Mouse (Mus musculus): ENCODE results near the gene St8sia1. TPM values are rescaled to one million over a fixed set of nuclear protein-coding genes. Genes with fewer than 3 reads are reported as not detected.

St8sia1 gene
- polyA plus RNA-seq, 1 experiment from 2014 or later, result 4.7 TPM

DNA sequence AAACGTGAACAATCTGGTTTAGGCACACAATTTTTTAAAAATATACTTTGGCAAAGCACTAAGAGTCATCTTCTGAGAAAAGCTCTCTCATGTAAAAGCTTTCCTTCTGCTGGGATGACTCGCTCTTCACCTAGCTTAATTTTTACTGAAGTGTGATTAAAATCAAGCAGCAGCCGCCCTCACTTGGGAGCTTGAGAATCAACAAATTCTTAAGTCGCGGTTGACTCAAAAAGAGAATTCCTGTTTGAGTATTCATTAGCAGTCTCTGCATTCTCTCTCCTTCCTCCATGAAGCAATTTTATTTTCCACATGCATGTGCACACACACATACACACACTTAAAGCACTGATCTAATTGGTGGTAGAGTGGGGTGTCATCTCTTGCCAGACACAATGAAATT lies 138.8 kb downstream of the St8sia1 start:
- Histone ChIP-seq H3K36me3 (ENCODE audit: control insufficient read depth, insufficient read depth, low read length) (no peaks in the 10 kb centered on the region), H3K4me3 (ENCODE audit: low read depth, low read length) (no peak overlapping the region), H3K27ac (ENCODE audit: low read depth, low read length) (no peak overlapping the region), H3K27me3 (replicated peaks; ENCODE audit: control insufficient read depth, insufficient read depth, low read length) (no peaks in the 10 kb centered on the region), H3K4me2 (ENCODE audit: low read length) (no peak overlapping the region), H3K9ac (ENCODE audit: low read length) (no peak overlapping the region), H3K4me1 (ENCODE audit: control insufficient read depth, insufficient read depth, low read length) (no peaks in the 10 kb centered on the region), H3K9me3 (replicated peaks; ENCODE audit: control insufficient read depth, low read length) (no peaks in the 10 kb centered on the region)
- ATAC-seq (no peak), DNase-seq (ENCODE audit: low spot score) (no peak)
- WGBS, result 80% methylated on average over 5 of the region's 5 CpGs

DNA sequence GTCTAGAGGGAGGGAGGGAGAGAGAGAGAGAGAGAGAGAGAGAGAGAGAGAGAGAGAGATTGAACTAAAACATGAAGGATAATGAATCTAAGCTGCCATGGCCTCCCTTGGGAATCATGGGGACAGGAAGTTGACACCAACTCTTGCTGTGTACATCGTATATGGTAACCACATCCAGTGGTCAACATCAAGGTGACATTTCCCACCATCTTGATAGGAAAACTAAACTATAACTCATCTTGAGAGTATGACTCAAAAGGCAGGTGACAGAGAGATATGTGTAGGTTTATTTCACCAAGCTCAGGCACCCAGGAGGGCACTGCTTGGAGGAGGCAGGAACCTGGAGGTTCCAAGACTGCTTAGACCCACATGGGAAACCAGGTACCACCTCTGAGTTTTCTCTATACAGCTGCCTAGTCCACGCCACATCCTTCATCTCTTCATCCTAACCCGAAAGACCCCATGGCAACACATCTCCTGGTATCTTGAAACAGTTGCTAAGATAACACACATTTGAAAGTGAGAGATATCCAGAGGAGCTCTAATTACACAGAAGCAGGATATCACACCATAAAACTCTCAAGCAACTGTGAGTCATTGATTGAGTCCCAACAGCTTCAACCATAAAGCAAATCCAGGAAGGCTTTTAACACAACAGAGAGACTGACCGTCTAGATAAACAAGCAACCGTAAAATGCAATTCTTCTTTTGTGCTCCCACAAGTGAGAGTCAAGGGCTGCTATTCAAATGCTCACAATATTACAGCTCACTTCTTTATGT lies 141.1 kb downstream of the St8sia1 start:
- no peaks in the 10 kb centered on the region for H3K27me3 ChIP-seq (replicated peaks; ENCODE audit: control insufficient read depth, insufficient read depth, low read length)
- no peak for ATAC-seq
- H3K9ac ChIP-seq (ENCODE audit: low read length), result no peak overlapping the region
- no peaks in the 10 kb centered on the region for H3K9me3 ChIP-seq (replicated peaks; ENCODE audit: control insufficient read depth, low read length)
- DNase-seq (ENCODE audit: low spot score), result no peak
- H3K4me1 ChIP-seq (ENCODE audit: control insufficient read depth, insufficient read depth, low read length), result no peaks in the 10 kb centered on the region
- no peak overlapping the region for H3K27ac ChIP-seq (ENCODE audit: low read depth, low read length)
- no peak overlapping the region for H3K4me3 ChIP-seq (ENCODE audit: low read depth, low read length)
- no peak overlapping the region for H3K4me2 ChIP-seq (ENCODE audit: low read length)
- H3K36me3 ChIP-seq (ENCODE audit: control insufficient read depth, insufficient read depth, low read length), result no peaks in the 10 kb centered on the region
- 86% methylated on average over 5 of the region's 5 CpGs for WGBS

DNA sequence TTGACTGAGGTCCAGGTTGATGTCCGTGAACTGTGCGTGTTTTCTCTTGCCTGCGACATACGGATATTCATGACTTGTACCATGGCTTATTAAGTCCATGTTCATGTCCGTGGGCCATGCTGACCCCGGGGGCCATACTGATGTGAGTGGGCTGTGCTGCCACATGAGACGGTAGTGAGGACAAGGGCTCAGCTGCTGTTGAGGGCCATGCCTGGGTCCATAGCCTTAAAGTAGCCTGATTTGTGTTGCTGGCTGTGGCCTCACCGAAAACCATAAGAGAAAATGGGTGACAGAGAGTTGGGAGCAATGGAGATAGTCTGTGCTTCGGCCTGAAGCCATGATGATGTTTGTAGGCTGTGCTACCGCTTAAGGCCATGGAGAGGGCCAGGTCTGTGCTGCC lies 145.9 kb downstream of the St8sia1 start:
- ATAC-seq, result no peak
- no peaks in the 10 kb centered on the region for H3K9me3 ChIP-seq (replicated peaks; ENCODE audit: control insufficient read depth, low read length)
- H3K9ac ChIP-seq (ENCODE audit: low read length), result no peak overlapping the region
- H3K27me3 ChIP-seq (replicated peaks; ENCODE audit: control insufficient read depth, insufficient read depth, low read length), result no peaks in the 10 kb centered on the region
- no peaks in the 10 kb centered on the region for H3K4me1 ChIP-seq (ENCODE audit: control insufficient read depth, insufficient read depth, low read length)
- H3K4me3 ChIP-seq (ENCODE audit: low read depth, low read length), result no peak overlapping the region
- H3K4me2 ChIP-seq (ENCODE audit: low read length), result no peak overlapping the region
- DNase-seq (ENCODE audit: low spot score), result no peak
- H3K27ac ChIP-seq (ENCODE audit: low read depth, low read length), result no peak overlapping the region
- 95% methylated on average over 10 of the region's 10 CpGs for WGBS
- H3K36me3 ChIP-seq (ENCODE audit: control insufficient read depth, insufficient read depth, low read length), result no peaks in the 10 kb centered on the region

DNA sequence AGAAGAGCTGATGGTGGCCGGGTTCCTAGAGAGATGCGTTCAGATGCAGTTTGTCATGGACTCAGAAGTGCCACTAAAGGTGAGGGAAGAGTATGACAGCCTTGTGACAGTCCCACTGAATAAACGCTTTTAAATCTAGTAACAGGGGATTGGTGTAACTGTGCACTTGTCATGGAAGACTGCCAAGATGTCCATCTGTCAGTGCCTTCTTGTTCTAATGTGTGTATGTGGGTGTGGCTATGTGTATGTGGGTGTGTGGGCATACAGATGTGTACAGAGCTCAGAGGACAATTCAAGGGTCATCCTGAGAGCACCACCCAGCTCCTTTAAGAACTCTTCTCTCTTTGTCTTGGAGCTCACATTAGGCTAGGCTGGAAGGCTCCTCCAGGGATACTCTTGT lies 148.7 kb downstream of the St8sia1 start:
- H3K9me3 ChIP-seq (replicated peaks; ENCODE audit: control insufficient read depth, low read length), result no peaks in the 10 kb centered on the region
- H3K27me3 ChIP-seq (replicated peaks; ENCODE audit: control insufficient read depth, insufficient read depth, low read length), result no peaks in the 10 kb centered on the region
- H3K4me1 ChIP-seq (ENCODE audit: control insufficient read depth, insufficient read depth, low read length), result no peaks in the 10 kb centered on the region
- H3K27ac ChIP-seq (ENCODE audit: low read depth, low read length), result no peak overlapping the region
- DNase-seq (ENCODE audit: low spot score) (peak; percentile 46), ATAC-seq (peak; percentile 60)
- no peaks in the 10 kb centered on the region for H3K36me3 ChIP-seq (ENCODE audit: control insufficient read depth, insufficient read depth, low read length)
- 74% methylated on average over 3 of the region's 3 CpGs for WGBS
- no peak overlapping the region for H3K4me3 ChIP-seq (ENCODE audit: low read depth, low read length)
- no peak overlapping the region for H3K4me2 ChIP-seq (ENCODE audit: low read length)
- H3K9ac ChIP-seq (ENCODE audit: low read length), result no peak overlapping the region

DNA sequence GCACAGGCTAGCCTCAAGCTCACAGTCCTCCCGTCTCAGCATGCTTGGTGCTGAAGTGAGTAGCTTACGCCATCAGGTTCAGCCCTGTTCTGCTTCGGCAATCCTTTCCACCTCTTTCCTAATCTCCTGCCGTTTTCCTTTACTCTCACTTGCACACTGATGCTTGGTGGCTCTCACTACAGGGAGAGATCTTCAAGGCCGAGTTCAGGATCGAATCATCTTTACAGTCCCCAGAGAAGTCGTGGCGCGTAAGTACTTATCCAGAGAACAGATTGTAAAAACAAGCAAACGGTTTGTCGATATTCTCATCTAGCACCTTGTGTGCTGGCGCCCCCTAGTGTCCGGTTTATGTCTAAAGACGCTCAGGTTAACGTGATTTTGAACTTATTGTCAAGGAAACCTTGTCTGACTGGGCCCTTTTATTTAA lies 149.7 kb downstream of the St8sia1 start:
- peak; percentile 66 for ATAC-seq
- no peaks in the 10 kb centered on the region for H3K27me3 ChIP-seq (replicated peaks; ENCODE audit: control insufficient read depth, insufficient read depth, low read length)
- peak overlapping the region; percentile 53 for H3K4me2 ChIP-seq (ENCODE audit: low read length)
- no peaks in the 10 kb centered on the region for H3K9me3 ChIP-seq (replicated peaks; ENCODE audit: control insufficient read depth, low read length)
- H3K4me3 ChIP-seq (ENCODE audit: low read depth, low read length), result peak overlapping the region; percentile 19; the same call in 1 of the 2 replicates
- H3K9ac ChIP-seq (ENCODE audit: low read length), result peak overlapping the region; percentile 51
- WGBS, result 5% methylated on average over 15 of the region's 15 CpGs
- H3K4me1 ChIP-seq (ENCODE audit: control insufficient read depth, insufficient read depth, low read length), result no peaks in the 10 kb centered on the region
- H3K36me3 ChIP-seq (ENCODE audit: control insufficient read depth, insufficient read depth, low read length), result no peaks in the 10 kb centered on the region
- no peak overlapping the region for H3K27ac ChIP-seq (ENCODE audit: low read depth, low read length)
- peak; percentile 97 for DNase-seq (ENCODE audit: low spot score)

DNA sequence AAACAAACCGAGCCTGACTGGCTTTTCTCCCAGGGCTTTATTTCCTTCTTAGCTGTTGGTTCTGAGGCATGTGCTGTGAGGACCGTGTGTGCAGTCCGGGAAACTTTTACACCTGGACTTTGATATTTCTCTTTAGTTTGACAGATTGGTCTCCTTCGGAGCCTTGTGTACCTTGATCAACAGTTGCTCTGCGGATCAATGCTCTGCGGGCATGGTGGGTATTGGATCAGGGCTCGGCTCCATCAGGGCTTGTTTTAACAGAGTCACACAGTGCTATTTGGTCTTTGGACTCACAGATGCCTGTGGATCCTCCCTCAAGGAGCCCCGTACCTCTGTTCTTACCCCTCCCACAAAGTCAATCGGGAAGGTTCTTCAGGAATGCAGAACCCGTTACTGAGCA lies 150.2 kb downstream of the St8sia1 start:
- WGBS, result 54% methylated on average over 10 of the region's 10 CpGs
- H3K9ac ChIP-seq (ENCODE audit: low read length), result no peak overlapping the region; the same call in 1 of the 2 replicates
- no peaks in the 10 kb centered on the region for H3K4me1 ChIP-seq (ENCODE audit: control insufficient read depth, insufficient read depth, low read length)
- DNase-seq (ENCODE audit: low spot score), result no peak
- H3K9me3 ChIP-seq (replicated peaks; ENCODE audit: control insufficient read depth, low read length), result no peaks in the 10 kb centered on the region
- no peaks in the 10 kb centered on the region for H3K36me3 ChIP-seq (ENCODE audit: control insufficient read depth, insufficient read depth, low read length)
- no peak overlapping the region for H3K27ac ChIP-seq (ENCODE audit: low read depth, low read length)
- H3K27me3 ChIP-seq (replicated peaks; ENCODE audit: control insufficient read depth, insufficient read depth, low read length), result no peaks in the 10 kb centered on the region
- no peak overlapping the region for H3K4me3 ChIP-seq (ENCODE audit: low read depth, low read length)
- ATAC-seq, result peak; percentile 24; the same call in 1 of the 2 replicates
- H3K4me2 ChIP-seq (ENCODE audit: low read length), result peak overlapping the region; percentile 53

DNA sequence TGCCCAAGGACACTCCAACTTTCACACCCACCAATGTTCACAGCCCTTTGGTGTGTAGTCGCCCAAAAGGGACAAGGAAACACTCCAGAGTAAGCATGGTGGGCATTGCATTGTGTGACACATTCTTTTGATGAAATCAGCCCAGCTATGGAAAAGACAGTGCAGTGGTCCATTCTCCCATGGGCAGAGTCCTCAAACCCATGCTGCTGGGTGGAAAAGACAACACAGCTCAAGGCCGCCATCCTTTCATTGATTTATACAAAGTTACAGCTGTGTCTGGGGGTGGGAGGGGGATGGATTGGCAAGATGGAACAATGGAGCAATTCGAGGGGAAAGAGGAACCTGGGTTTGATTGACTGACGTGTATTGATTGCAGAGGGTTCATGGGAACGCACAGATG lies 151.3 kb downstream of the St8sia1 start:
- 39% methylated on average over 5 of the region's 5 CpGs for WGBS
- no peak overlapping the region for H3K9ac ChIP-seq (ENCODE audit: low read length)
- no peak overlapping the region for H3K4me3 ChIP-seq (ENCODE audit: low read depth, low read length)
- ATAC-seq (no peak), DNase-seq (ENCODE audit: low spot score) (no peak)
- H3K27ac ChIP-seq (ENCODE audit: low read depth, low read length), result no peak overlapping the region
- H3K27me3 ChIP-seq (replicated peaks; ENCODE audit: control insufficient read depth, insufficient read depth, low read length), result no peaks in the 10 kb centered on the region
- H3K9me3 ChIP-seq (replicated peaks; ENCODE audit: control insufficient read depth, low read length), result no peaks in the 10 kb centered on the region
- no peak overlapping the region for H3K4me2 ChIP-seq (ENCODE audit: low read length)
- H3K36me3 ChIP-seq (ENCODE audit: control insufficient read depth, insufficient read depth, low read length), result no peaks in the 10 kb centered on the region
- no peaks in the 10 kb centered on the region for H3K4me1 ChIP-seq (ENCODE audit: control insufficient read depth, insufficient read depth, low read length)

DNA sequence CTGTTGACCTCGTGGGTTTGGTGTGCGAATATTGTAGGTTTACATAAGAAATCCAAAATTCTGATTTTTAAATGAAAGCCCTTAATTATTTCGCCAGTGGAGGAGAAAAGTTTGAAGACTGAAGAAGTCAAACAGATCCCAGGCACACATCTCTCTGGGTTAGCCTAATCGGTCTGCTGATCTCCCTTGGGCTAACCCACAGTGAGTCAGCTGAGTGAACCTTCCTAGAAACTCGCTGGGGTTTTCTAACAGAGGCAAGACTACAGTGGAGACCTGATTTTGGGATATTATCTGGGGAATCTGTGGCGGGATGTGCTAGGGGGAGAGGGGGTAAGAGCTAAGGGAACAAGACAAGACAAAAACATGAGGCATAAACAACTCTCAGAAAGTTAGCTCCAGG lies 154.0 kb downstream of the St8sia1 start:
- Histone ChIP-seq H3K27ac (ENCODE audit: low read depth, low read length) (no peak overlapping the region), H3K4me2 (ENCODE audit: low read length) (no peak overlapping the region), H3K36me3 (ENCODE audit: control insufficient read depth, insufficient read depth, low read length) (no peaks in the 10 kb centered on the region), H3K4me3 (ENCODE audit: low read depth, low read length) (no peak overlapping the region), H3K4me1 (ENCODE audit: control insufficient read depth, insufficient read depth, low read length) (no peaks in the 10 kb centered on the region), H3K9ac (ENCODE audit: low read length) (no peak overlapping the region), H3K9me3 (replicated peaks; ENCODE audit: control insufficient read depth, low read length) (no peaks in the 10 kb centered on the region), H3K27me3 (replicated peaks; ENCODE audit: control insufficient read depth, insufficient read depth, low read length) (no peaks in the 10 kb centered on the region)
- DNase-seq (ENCODE audit: low spot score) (no peak), ATAC-seq (no peak)
- WGBS, result 74% methylated on average over 6 of the region's 6 CpGs

DNA sequence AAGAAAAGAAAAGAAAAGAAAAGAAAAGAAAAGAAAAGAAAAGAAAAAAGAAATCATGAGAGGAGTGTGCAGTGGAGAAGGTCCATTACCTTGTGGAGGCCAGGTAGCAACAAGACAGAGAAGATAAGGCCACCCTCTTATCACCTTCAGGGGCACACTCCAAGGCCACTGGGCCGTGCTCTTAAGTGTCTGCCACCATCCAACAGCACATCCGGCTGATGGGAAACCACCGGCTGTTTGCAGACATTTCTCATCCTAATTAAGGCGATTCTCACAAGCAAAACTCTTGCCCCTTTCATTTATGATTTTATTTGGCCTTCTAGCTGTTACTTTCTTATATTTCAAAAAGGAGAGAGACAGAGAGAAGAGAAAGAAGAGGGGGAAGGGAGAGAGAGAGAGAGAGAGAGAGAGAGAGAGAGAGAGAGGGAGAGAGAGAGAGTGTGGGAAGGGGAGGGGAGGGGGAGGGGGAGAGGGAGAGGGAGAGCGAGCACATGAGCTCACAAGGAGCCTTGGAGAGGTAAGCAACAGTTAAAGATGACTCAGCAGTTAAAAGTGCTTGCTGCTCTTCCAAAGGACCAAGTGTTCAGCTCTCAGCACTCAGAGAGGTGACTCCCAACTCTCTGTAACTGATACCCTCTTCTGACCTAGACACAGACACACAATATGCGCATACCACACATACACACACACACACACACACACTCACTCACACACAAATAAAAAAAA lies 154.7 kb downstream of the St8sia1 start:
- Histone ChIP-seq H3K4me2 (ENCODE audit: low read length) (no peak overlapping the region), H3K9me3 (replicated peaks; ENCODE audit: control insufficient read depth, low read length) (no peaks in the 10 kb centered on the region), H3K27ac (ENCODE audit: low read depth, low read length) (no peak overlapping the region), H3K36me3 (ENCODE audit: control insufficient read depth, insufficient read depth, low read length) (no peaks in the 10 kb centered on the region), H3K27me3 (replicated peaks; ENCODE audit: control insufficient read depth, insufficient read depth, low read length) (no peaks in the 10 kb centered on the region), H3K4me1 (ENCODE audit: control insufficient read depth, insufficient read depth, low read length) (no peaks in the 10 kb centered on the region), H3K4me3 (ENCODE audit: low read depth, low read length) (no peak overlapping the region), H3K9ac (ENCODE audit: low read length) (no peak overlapping the region)
- peak; percentile 21 for DNase-seq (ENCODE audit: low spot score)
- 51% methylated on average over 6 of the region's 6 CpGs for WGBS
- no peak for ATAC-seq
